Mouse (Mus musculus) midbrain, embryonic 11.5 days (tissue): ENCODE results near the gene Megf11. TPM values are rescaled to one million over a fixed set of nuclear protein-coding genes. Genes with fewer than 3 reads are reported as not detected.

Source experiments
- ATAC-seq: fragments of 200-750 bp; cut with Nextera tagmentation; 2 replicates; pipeline ENCODE4 v1.8.0; 2017; ENCODE audit warnings: moderate TSS enrichment, moderate library complexity; ENCODE audit not compliant: low FRiP score
- DNase-seq: peaks from one replicate; pipeline ENCODE4 v3.0.0; 2015; ENCODE audit warnings: low spot score; ENCODE audit errors: missing footprints
- H3K27ac ChIP-seq: fragments of 300-500 bp; sonication (generic); 2 replicates; pipeline ENCODE4 v1.5.1; 2014; ENCODE audit warnings: low read depth, low read length
- H3K27me3 ChIP-seq: fragments of 300-500 bp; sonication (generic); 2 replicates; pipeline ENCODE4 v1.6.1; 2014; ENCODE audit warnings: mild to moderate bottlenecking, low read length, moderate library complexity, mixed read lengths; ENCODE audit not compliant: control insufficient read depth, insufficient read depth
- H3K36me3 ChIP-seq: fragments of 300-500 bp; sonication (generic); 2 replicates; pipeline ENCODE4 v1.6.1; 2014; ENCODE audit warnings: mild to moderate bottlenecking, low read length, moderate library complexity, mixed read lengths; ENCODE audit not compliant: control insufficient read depth, insufficient read depth
- H3K4me1 ChIP-seq: fragments of 300-500 bp; sonication (generic); 2 replicates; pipeline ENCODE4 v1.6.1; 2014; ENCODE audit warnings: low read length; ENCODE audit not compliant: control insufficient read depth, insufficient read depth
- H3K4me2 ChIP-seq: fragments of 300-500 bp; sonication (generic); 2 replicates; pipeline ENCODE4 v1.6.1; 2014; ENCODE audit warnings: mild to moderate bottlenecking, moderate library complexity
- H3K4me3 ChIP-seq: fragments of 300-500 bp; sonication (generic); 2 replicates; pipeline ENCODE4 v1.5.1; 2014; ENCODE audit warnings: low read depth, low read length
- H3K9ac ChIP-seq: fragments of 300-500 bp; sonication (generic); 2 replicates; pipeline ENCODE4 v1.6.1; 2014; ENCODE audit warnings: low read length
- H3K9me3 ChIP-seq: fragments of 300-500 bp; sonication (generic); 2 replicates; pipeline ENCODE4 v1.6.1; 2016; ENCODE audit warnings: low read length; ENCODE audit not compliant: control insufficient read depth
- WGBS: fragments of 180-500 bp; shearing (Covaris S2); extraction: QIAGEN DNeasy Blood & Tissue Kit; methylation state at CpG from one replicate; pipeline ENCODE4 v1.1.7; 2014; 5-methylcytosine and 5-hydroxymethylcytosine counted together
- polyA plus RNA-seq: library from polyadenylated mRNA; unstranded; fragments of >200 nt; fragmentation: Nextera tagmentation; extraction: Ambion mirVana; gene quantifications from 2 replicates; pipeline ENCODE4 v1.2.1, GENCODE M21; 2014

Megf11 gene
- polyA plus RNA-seq, 1 experiment from 2014 or later = 3.1 TPM

DNA sequence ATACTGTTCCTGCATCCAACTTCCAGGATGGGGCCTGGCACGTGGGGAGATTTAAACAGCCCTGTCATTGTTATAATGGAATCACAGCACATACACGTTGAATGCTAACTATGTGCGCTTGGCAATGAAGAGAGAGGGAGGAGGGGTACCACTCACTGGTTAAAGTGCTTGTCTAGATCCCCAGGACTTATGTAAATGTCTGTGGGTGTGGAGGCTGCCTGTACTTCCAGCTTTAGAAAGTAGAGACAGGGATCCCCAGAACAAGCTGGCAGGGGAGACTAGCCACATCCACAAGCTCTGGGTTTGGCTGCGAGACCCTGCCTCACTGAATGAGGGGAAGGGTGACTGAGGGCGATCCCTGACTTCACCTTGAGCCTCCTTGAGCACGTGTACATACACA lies 250.7 kb downstream of the Megf11 start:
- Histone ChIP-seq H3K9me3 (no peaks in the 10 kb centered on the region), H3K4me2 (no peak overlapping the region), H3K9ac (no peak overlapping the region), H3K4me3 (no peak overlapping the region), H3K36me3 (no peaks in the 10 kb centered on the region), H3K27ac (no peak overlapping the region), H3K27me3 (peaks cover 6% of the 10 kb centered on the region; the same call in 1 of the 2 replicates), H3K4me1 (peaks cover 4% of the 10 kb centered on the region; the same call in 1 of the 2 replicates)
- DNase-seq (no peak), ATAC-seq (no peak)
- 68% methylated on average over 6 of the region's 6 CpGs for WGBS

DNA sequence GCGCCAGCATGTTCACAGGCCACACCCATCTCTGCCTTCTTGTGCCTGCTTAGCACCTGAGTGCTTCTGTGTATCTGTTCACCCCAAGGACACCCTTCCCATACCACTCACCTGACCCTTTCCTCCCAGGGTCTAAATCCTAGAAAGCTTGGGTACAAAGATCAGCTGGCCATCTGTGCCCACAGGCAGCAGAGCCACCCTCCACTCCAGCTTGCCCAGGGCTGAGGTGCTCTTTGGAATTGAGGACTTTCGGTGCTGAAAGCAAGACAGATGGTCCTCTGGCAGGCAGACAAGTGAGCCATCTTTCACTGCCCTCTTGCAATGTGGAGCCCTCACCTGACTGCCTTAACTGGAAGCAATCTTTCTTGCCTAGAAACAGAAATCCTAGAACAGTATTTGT lies 251.5 kb downstream of the Megf11 start:
- DNase-seq (no peak), ATAC-seq (no peak)
- no peaks in the 10 kb centered on the region for H3K9me3 ChIP-seq
- no peak overlapping the region for H3K4me3 ChIP-seq
- H3K4me2 ChIP-seq = no peak overlapping the region
- no peak overlapping the region for H3K9ac ChIP-seq
- no peaks in the 10 kb centered on the region for H3K36me3 ChIP-seq
- H3K4me1 ChIP-seq = peaks cover 4% of the 10 kb centered on the region; the same call in 1 of the 2 replicates
- H3K27ac ChIP-seq = no peak overlapping the region
- peaks cover 6% of the 10 kb centered on the region; the same call in 1 of the 2 replicates for H3K27me3 ChIP-seq
- WGBS = 85% methylated on average over 2 of the region's 2 CpGs

DNA sequence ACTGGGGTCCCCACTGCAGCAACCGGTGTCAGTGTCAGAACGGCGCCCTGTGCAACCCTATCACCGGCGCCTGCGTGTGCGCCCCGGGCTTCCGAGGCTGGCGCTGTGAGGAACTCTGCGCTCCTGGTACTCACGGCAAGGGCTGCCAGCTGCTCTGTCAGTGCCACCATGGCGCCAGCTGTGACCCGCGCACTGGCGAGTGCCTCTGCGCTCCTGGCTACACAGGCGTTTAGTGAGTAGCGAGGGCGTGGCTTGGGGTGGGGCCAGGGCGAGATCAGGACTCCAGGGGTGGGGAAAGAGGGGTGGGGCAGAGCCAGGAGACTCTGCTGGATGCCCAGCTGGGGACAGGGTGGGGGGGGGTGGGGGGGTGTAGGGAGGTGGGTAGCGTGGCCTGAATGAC lies 252.8 kb downstream of the Megf11 start:
- H3K4me1 ChIP-seq = peaks cover 4% of the 10 kb centered on the region; the same call in 1 of the 2 replicates
- H3K9me3 ChIP-seq = no peaks in the 10 kb centered on the region
- peak overlapping the region; percentile 15; the same call in 1 of the 2 replicates for H3K4me3 ChIP-seq
- H3K4me2 ChIP-seq = peak overlapping the region; percentile 42
- ATAC-seq (no peak), DNase-seq (no peak)
- H3K27me3 ChIP-seq = peaks cover 6% of the 10 kb centered on the region; the same call in 1 of the 2 replicates
- no peak overlapping the region for H3K9ac ChIP-seq
- 3% methylated on average over 22 of the region's 22 CpGs for WGBS
- no peak overlapping the region for H3K27ac ChIP-seq
- no peaks in the 10 kb centered on the region for H3K36me3 ChIP-seq

DNA sequence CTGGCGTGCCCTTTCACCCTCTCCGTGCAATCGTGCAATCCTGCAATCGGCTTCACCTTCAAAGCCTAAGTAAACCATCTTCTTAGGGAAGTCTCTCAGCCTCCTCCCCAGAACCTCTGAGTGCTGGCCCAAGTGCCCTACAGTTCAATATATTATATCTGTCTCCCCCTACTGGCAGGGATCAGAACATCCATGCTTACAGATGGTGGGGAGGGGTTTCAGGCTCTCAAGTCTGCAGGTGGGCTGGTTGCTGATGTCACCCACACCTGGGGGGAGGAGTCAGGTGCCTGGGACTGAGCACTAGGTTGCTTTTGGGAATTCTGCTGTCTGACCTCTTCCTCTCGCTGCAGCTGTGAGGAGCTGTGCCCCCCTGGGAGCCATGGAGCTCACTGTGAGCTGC lies 254.2 kb downstream of the Megf11 start:
- DNase-seq = peak; percentile 90

DNA sequence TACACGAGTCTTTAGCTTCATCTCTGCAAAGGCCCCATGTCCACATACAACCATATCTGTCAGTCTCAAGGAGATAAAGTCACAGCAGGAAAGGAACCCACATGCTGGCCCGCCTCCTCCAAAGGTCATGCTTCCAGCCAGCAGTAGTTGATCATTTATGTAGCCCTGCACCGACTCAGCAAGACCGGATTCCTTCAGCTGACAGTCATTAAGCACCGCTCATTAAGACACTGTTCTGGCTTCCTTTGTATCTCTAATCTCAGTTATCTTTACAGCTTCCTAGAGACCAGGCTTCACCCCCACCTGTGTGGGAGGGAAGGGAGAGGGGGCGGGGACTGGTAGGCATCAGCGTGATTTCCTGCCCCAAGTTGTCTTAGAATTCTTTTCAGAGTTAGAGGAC lies 258.7 kb downstream of the Megf11 start:
- H3K4me3 ChIP-seq = no peak overlapping the region
- H3K9ac ChIP-seq = no peak overlapping the region
- DNase-seq = no peak
- H3K4me2 ChIP-seq = no peak overlapping the region
- no peaks in the 10 kb centered on the region for H3K27me3 ChIP-seq
- no peak for ATAC-seq
- no peak overlapping the region for H3K27ac ChIP-seq
- 57% methylated on average over 7 of the region's 7 CpGs for WGBS
- H3K36me3 ChIP-seq = no peaks in the 10 kb centered on the region
- H3K4me1 ChIP-seq = no peaks in the 10 kb centered on the region
- no peaks in the 10 kb centered on the region for H3K9me3 ChIP-seq

More for the DNA sequence above, 254.2 kb downstream of the Megf11 start:
- WGBS = 15% methylated on average over 5 of the region's 5 CpGs
- H3K27ac ChIP-seq = no peak overlapping the region
- H3K9ac ChIP-seq = no peak overlapping the region
- H3K4me1 ChIP-seq = peaks cover 4% of the 10 kb centered on the region; the same call in 1 of the 2 replicates
- no peaks in the 10 kb centered on the region for H3K9me3 ChIP-seq
- no peak for ATAC-seq
- no peak overlapping the region for H3K4me3 ChIP-seq
- no peaks in the 10 kb centered on the region for H3K36me3 ChIP-seq
- peaks cover 6% of the 10 kb centered on the region; the same call in 1 of the 2 replicates for H3K27me3 ChIP-seq
- H3K4me2 ChIP-seq = no peak overlapping the region

DNA sequence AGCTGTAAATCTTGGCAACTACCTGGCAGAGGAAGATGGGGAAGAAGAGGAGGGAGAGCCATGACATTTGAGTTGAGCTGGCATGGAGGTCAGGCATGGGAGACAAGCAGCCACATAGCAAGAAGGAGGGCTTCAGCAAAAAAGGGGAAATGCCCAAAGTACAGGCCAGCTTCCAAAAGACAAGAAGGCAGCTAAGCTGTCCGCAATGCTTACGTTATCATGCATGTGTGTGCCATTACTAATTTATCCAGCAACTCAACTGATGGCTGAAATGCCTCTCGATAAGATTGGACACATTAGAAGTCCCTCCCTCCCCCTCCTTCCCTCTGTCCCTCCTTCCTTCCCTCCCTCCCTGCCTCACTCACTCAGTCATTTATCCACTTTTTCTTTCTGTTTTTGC lies 260.0 kb downstream of the Megf11 start:
- H3K9ac ChIP-seq = no peak overlapping the region
- 92% methylated on average over 3 of the region's 3 CpGs for WGBS
- DNase-seq (no peak), ATAC-seq (no peak)
- no peaks in the 10 kb centered on the region for H3K9me3 ChIP-seq
- no peak overlapping the region for H3K27ac ChIP-seq
- no peaks in the 10 kb centered on the region for H3K4me1 ChIP-seq
- H3K36me3 ChIP-seq = no peaks in the 10 kb centered on the region
- H3K27me3 ChIP-seq = no peaks in the 10 kb centered on the region
- no peak overlapping the region for H3K4me2 ChIP-seq
- H3K4me3 ChIP-seq = no peak overlapping the region

DNA sequence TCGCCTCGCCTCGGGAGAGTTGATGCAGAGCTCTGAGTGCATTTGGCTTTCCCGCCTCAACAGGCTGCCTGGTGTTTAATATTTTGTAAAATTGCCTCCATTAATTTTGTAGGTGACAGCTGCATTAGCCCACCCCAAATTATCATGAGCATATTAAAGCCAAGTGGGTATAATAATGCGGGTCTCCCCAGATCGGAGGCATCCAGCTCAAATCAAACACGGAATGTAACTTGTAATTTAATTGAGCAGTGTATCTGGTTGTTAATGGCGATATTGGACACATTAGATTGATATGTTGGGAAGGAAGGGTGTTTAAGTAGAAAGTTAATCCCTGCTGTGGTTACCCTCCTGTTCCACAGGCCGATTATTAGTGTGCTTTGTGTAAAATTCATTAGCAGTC lies 264.0 kb downstream of the Megf11 start:
- 71% methylated on average over 9 of the region's 9 CpGs for WGBS
- H3K36me3 ChIP-seq = no peaks in the 10 kb centered on the region
- H3K9me3 ChIP-seq = no peaks in the 10 kb centered on the region
- no peak overlapping the region for H3K4me2 ChIP-seq
- no peaks in the 10 kb centered on the region for H3K27me3 ChIP-seq
- H3K27ac ChIP-seq = no peak overlapping the region
- no peak overlapping the region for H3K4me3 ChIP-seq
- no peaks in the 10 kb centered on the region for H3K4me1 ChIP-seq
- DNase-seq = no peak
- ATAC-seq = no peak
- no peak overlapping the region for H3K9ac ChIP-seq

DNA sequence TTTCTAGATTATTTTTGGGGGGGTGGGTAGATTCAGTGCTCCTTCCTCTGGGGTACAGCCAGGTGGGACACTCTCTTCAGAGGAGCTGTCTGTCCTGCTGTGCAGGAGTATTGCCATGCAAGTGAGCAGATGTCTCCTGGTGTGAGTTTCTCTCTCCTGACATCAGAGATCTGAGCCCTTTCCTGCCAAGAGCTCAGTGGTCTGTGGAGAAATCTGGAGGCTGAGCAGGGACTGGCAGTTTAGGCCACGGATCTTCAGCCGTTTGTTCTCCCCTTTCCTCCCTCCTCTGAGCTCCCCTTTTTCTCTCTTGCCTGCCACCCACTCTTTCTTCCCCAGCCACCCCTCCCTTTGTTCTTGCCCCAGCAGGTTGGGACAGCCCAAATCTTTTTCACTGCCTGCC lies 264.5 kb downstream of the Megf11 start:
- Histone ChIP-seq H3K4me1 (no peaks in the 10 kb centered on the region), H3K9me3 (no peaks in the 10 kb centered on the region), H3K9ac (no peak overlapping the region), H3K4me3 (no peak overlapping the region), H3K36me3 (no peaks in the 10 kb centered on the region), H3K27ac (no peak overlapping the region), H3K4me2 (no peak overlapping the region), H3K27me3 (no peaks in the 10 kb centered on the region)
- WGBS = 14% methylated on average over 2 of the region's 2 CpGs
- DNase-seq (no peak), ATAC-seq (no peak)

DNA sequence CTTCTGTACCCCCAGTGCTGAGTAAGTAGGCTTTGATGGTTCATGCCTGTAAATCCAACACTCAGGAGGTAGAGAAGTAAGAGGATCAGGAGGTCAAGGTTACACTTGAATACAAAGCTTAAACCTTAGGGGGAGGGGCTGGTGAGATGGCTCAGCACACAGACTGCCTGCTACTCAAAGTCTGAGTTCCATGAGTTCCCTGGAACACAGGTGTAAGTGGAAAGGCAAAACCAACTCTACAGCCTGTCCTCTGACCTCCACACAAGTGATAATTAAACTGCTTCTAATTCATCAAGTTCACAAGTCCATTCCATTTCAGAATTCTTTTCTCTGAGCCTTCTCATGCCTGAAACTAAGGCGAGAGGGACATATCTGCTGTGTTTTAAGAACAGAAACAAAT lies 265.8 kb downstream of the Megf11 start:
- Histone ChIP-seq H3K4me2 (no peak overlapping the region), H3K9me3 (no peaks in the 10 kb centered on the region), H3K27me3 (no peaks in the 10 kb centered on the region), H3K36me3 (no peaks in the 10 kb centered on the region), H3K4me1 (no peaks in the 10 kb centered on the region), H3K4me3 (no peak overlapping the region), H3K27ac (no peak overlapping the region), H3K9ac (no peak overlapping the region)
- DNase-seq (no peak), ATAC-seq (no peak)
- 89% methylated on average over 1 of the region's 1 CpGs for WGBS
